Mouse (Mus musculus) testis, adult 2 months (tissue): ENCODE measurements around the gene Atp5j2. TPM values are rescaled to one million over a fixed set of nuclear protein-coding genes. Genes with fewer than 3 reads are reported as not detected.
"Not testable (repeated sequence)": the region's sequence is repeated elsewhere in the genome, so short reads cannot be mapped to it uniquely, and the experiment has no call there.

Source experiments
- H3K27ac ChIP-seq: fragments of 200-500 bp; 2 replicates; pipeline ENCODE4 v1.5.1; 2012; ENCODE audit warnings: low read depth, low read length; ENCODE audit not compliant: control insufficient read depth, insufficient read depth
- H3K27me3 ChIP-seq: fragments of 200-500 bp; 2 replicates; pipeline ENCODE4 v1.6.1; 2012; ENCODE audit warnings: mild to moderate bottlenecking, low read length, moderate library complexity; ENCODE audit not compliant: control insufficient read depth, insufficient read depth
- H3K36me3 ChIP-seq: fragments of 200-500 bp; 2 replicates; pipeline ENCODE4 v1.6.1; 2012; ENCODE audit warnings: mild to moderate bottlenecking, low read length; ENCODE audit not compliant: control insufficient read depth, insufficient read depth
- H3K4me1 ChIP-seq: fragments of 200-500 bp; 2 replicates; pipeline ENCODE4 v1.6.1; 2012; ENCODE audit warnings: low read length; ENCODE audit not compliant: control insufficient read depth, insufficient read depth
- H3K4me3 ChIP-seq: fragments of 200-500 bp; 2 replicates; pipeline ENCODE4 v1.5.1; 2012; ENCODE audit warnings: low read depth, mild to moderate bottlenecking, low read length, moderate library complexity, mixed read lengths; ENCODE audit not compliant: control insufficient read depth
- CTCF ChIP-seq: fragments of 200-500 bp; IDR thresholded peaks from 2 replicates; pipeline ENCODE4 v1.5.1; 2012; ENCODE audit warnings: low read depth, mild to moderate bottlenecking, inconsistent platforms, low read length, moderate library complexity; ENCODE audit not compliant: control insufficient read depth, insufficient read depth, insufficient replicate concordance
- POLR2A ChIP-seq: fragments of 200-500 bp; IDR thresholded peaks from 2 replicates; pipeline ENCODE4 v1.6.1; 2012; ENCODE audit warnings: low read depth, mild to moderate bottlenecking, inconsistent platforms, low read length, moderate library complexity; ENCODE audit not compliant: control insufficient read depth
- polyA plus RNA-seq: library from polyadenylated mRNA; depleted of rRNA; stranded (reverse); fragments of >200 nt; gene quantifications from 2 replicates; pipeline ENCODE4 v1.2.3, GENCODE M21; 2012

The Atp5j2 gene
- polyA plus RNA-seq, 1 experiment: 98.4 TPM

DNA sequence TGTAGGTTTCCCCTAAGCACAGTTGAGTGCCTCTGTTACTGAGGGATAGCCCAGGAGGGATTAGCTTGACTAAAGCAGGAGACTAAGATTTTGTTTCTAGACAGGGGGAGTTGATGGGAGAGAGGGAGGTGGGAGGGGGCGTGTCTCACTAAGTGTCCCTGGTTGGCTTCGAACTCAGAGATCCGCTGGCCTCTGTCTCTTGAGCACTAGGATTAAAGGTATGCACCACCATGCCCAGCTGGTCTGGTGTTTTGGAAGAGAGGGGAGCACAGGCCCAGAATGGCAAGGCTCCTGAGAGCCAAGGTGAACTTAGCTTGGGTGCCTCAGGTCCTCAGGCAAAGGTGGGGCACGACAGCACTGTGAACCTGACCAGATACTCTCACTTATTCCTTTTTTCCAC lies 19.5 kb upstream of the Atp5j2 start:
- Histone ChIP-seq H3K4me1 (no peaks in the 10 kb centered on the region; the same call in 1 of the 2 replicates), H3K4me3 (no peak overlapping the region), H3K27me3 (no peaks in the 10 kb centered on the region), H3K36me3 (peaks cover 4% of the 10 kb centered on the region; the same call in 1 of the 2 replicates), H3K27ac (no peak overlapping the region)
- TF ChIP-seq POLR2A (no peak), CTCF (no peak)

DNA sequence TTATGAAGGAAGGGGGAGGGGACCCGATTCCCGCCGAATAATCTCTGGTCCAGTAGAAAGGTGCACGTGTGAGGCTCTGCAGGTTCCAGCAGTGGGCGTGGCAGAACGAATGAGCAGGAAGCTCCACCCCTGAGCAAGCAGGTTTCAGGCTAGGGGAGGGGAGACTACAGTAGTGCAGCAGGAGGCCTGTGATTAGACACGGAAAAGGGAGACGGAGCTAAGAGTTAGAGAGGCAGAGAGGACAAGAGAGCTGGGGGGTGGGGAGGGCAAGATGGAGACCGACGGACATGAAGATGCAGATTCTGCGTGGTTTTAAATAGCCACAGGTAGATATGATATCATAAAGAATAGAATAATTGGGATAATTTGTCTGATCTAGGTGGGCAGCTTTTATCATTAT lies 16.5 kb upstream of the Atp5j2 start:
- not testable (repeated sequence) for H3K27me3 ChIP-seq, H3K27ac ChIP-seq, H3K4me1 ChIP-seq, H3K4me3 ChIP-seq, H3K36me3 ChIP-seq

DNA sequence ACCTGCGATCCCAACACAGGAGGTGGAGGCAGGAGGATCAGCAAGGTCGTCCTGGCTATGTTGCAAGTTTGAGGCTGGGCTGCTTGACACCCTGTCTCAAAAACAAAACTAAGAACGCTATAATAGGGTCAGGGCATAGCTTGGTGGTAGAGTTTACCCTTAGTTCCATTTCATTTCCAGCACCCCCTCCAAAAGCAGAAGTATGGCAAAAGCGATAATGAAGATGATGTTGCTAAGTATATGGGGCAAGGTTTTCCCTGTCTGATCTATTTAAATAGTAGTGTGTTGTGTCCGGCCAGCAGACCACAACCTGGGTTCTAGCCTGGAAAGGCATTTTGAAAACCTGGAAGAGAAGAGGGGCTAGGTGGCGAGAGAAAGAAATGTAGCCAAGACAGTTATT lies 16.1 kb upstream of the Atp5j2 start:
- Histone ChIP-seq H3K27ac (no peak overlapping the region), H3K4me3 (no peak overlapping the region), H3K36me3 (0 out of 2 replicates have a peak, but pooled peaks cover 1% of the 10 kb centered on the region), H3K4me1 (peaks cover 5% of the 10 kb centered on the region), H3K27me3 (no peaks in the 10 kb centered on the region)
- TF ChIP-seq CTCF: no peak
- TF ChIP-seq POLR2A: no peak

DNA sequence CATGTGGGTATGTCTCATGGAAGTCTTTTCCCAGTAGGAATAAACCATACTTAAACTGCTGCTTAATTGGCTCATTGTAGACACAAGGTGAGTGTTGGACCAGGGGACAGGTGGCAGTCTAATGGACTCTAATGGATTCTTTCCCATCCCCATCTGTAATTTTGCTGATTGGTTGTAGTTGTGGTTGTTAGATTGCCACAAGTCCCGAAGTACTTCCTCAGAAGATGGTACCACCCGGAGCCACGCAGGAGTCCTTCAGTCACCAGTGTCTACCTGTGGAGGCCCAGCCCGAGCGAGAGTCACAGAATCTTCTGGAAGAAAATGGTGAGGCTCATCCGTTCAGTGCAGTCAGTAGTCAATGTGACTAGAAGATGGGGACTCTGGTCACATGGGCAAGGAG lies 15.5 kb upstream of the Atp5j2 start:
- Histone ChIP-seq H3K27me3 (no peaks in the 10 kb centered on the region), H3K36me3 (0 out of 2 replicates have a peak, but pooled peaks cover 1% of the 10 kb centered on the region), H3K4me1 (peaks cover 8% of the 10 kb centered on the region), H3K27ac (no peak overlapping the region), H3K4me3 (no peak overlapping the region)
- TF ChIP-seq POLR2A: no peak
- no peak for TF ChIP-seq CTCF

DNA sequence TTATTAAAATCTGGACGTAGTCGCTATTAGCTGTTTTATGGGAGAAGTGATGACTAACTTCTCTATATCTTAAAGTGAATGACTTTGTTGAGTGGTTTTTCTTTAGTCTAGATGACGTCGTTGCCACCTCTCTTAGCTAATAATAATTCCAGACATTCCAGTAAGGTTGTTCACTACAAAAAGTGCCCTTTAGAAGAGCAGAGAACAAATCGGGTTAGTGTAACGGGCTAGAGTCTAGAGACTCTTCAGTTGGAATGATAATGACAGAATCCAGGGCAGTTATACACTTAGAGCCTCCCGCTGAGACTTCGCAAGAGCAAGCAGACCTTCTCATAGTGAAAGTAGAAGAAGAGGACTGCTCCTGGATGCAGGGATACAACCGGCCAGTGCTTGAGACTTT lies 13.2 kb upstream of the Atp5j2 start:
- 0 out of 2 replicates have a peak, but pooled peaks cover 1% of the 10 kb centered on the region for H3K36me3 ChIP-seq
- H3K27ac ChIP-seq: no peak overlapping the region
- TF ChIP-seq CTCF (no peak), POLR2A (no peak)
- no peaks in the 10 kb centered on the region for H3K27me3 ChIP-seq
- peaks cover 11% of the 10 kb centered on the region for H3K4me1 ChIP-seq
- H3K4me3 ChIP-seq: peak overlapping the region; percentile 66

DNA sequence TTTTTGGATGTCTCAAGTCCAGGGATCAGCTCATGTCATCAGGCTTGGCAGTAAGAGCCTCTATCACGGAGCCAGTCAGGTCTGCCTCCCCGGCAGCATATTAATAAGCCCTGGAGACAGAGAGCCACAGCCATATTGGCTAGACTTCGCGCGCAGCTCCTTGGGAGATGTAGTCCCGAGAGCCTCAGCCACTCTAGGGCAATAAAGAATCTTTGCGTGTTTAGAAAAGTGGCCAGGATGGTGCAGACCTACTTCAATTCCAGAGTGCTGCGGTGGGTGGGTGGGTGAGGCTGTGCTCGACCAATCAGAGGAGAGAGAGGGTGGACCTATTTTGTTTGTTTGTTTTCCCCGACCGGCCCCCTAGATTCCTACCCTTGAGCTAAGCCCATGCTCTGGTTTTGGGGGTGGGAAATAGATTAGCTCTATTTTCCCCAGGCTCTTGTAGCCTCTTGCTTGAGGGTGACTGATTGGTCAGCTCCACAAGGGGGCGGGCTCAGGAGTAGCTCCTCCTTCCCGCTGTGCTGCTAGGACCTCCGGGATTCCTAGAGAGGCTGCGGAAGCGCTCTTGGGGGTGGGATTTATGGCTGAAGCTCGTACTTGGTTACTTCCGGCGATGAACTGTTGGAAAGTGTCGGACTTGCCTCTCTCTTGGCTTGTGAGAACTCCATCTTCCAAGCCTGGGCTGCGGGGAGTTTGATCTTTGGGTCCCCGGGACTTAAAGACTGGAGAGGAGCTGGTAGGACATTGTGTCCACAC lies 12.3 kb upstream of the Atp5j2 start, which contains the start of gene Zkscan5:
Zkscan5 (plus strand) TSS at position 627 of the 756 bp plus-strand sequence.
- H3K27me3 ChIP-seq: no peaks in the 10 kb centered on the region
- TF ChIP-seq POLR2A (peak; percentile 71), CTCF (no peak)
- peak within 1 kb of the TSS; percentile 92 for H3K4me3 ChIP-seq
- 0 out of 2 replicates have a peak, but pooled peaks cover 1% of the 10 kb centered on the region for H3K36me3 ChIP-seq
- H3K4me1 ChIP-seq: peaks cover 11% of the 10 kb centered on the region
- peak within 1 kb of the TSS; percentile 81 for H3K27ac ChIP-seq

DNA sequence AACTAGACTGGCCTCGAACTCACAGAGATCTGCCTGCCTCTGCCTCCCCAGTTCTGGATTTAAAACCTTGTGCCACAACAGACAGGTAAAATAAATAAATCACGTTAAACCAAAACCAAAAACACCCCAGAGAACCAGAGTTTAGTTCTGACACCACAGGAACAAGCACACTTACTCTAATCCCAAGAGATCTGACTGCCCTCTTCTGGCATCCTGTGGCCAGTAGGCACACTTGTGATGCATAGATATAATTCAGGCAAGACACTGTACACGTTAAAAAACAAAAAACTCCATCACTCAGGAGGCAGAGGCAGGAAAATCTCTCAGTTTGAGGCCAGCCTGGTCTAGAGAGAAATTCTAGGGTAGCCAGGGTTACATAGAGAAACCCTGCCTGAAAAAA lies 10.6 kb upstream of the Atp5j2 start:
- TF ChIP-seq CTCF (no peak), POLR2A (no peak)

More for the DNA sequence above, 10.6 kb upstream of the Atp5j2 start:
- H3K27me3 ChIP-seq: no peaks in the 10 kb centered on the region
- H3K4me3 ChIP-seq: no peak overlapping the region
- H3K4me1 ChIP-seq: peaks cover 11% of the 10 kb centered on the region
- no peaks in the 10 kb centered on the region for H3K36me3 ChIP-seq
- no peak overlapping the region for H3K27ac ChIP-seq
